Mouse (Mus musculus) lung, adult 2 months (tissue): ENCODE measurements around the gene Ppfibp1.

Source experiments
- CTCF ChIP-seq: fragments of 200-500 bp; IDR thresholded peaks from 2 replicates; pipeline ENCODE4 v1.5.1; 2011; ENCODE audit warnings: mild to moderate bottlenecking, low read length, control low read depth; ENCODE audit not compliant: insufficient read depth
- POLR2A ChIP-seq: fragments of 200-500 bp; IDR thresholded peaks from 2 replicates; pipeline ENCODE4 v1.6.1; 2011; ENCODE audit warnings: low read depth, mild to moderate bottlenecking, control low read depth, low read length, borderline replicate concordance; ENCODE audit errors: extremely low read depth

DNA sequence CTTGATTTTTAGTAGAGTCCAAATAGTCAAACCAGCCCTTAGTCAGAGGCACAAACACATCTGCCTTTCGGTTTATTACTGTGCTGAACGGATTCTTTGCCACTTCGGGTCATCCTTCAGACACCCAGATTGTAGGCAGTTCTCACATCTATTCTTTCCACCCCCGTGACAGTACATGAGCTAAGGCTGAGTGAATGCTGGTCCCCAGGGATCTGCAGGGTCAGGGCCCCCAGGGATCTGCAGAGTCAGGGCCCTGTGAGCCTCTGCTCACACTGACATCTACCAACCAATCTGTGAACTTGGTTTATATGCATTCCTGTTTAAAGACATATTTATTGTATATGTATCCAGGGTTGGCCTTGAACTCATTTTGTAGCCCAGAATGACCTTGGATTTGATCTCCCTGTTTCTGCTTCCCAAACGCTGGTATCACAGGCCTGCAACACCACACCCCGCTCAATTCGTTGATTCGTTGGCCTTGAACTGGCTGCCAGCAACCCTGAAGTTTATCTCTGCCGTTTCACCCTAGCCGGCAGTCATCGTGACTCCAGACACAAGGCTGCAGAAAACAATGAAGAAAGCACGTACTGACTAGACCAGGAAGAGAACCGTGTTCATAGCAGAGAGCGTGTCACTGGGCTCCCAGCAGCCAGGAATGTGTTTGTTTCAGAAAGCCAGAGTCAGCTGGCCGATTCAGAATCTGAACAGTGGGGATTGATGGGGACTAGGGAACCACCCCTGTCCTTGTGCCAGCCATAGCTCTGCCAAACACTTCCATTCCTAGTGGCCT is 42.1 kb upstream of the Ppfibp1 start:
- TF ChIP-seq POLR2A = no peak
- TF ChIP-seq CTCF = no peak
